Comparison of ENCODE assay signal across 27 mouse cellular contexts in genomic region chr6:91558565-91558964, GRCm38 (mm10). TPM values are rescaled to one million over a fixed set of nuclear protein-coding genes. Genes with fewer than 3 reads are reported as not detected.
A peak's percentile ranks its signal among the peaks of the same experiment; 100 is the strongest.
DNase-seq lines count a peak whose midpoint lies in the region; ATAC-seq lines count a peak whose summit lies in the region.
"Had no signal": no experiment of that assay in that cellular context is flagged by ENCODE, and none has a peak within 500 bp of the region (broad histone marks: within the 10 kb centered on the region; RNA-seq: fewer than 3 reads in every experiment).

No protein-coding gene starts in this region.

- peak; percentile 9 to 31 for DNase-seq in kidney, postnatal 4 days
- no peak for DNase-seq in lung, adult 18-20 months
- peak; percentile 37 for DNase-seq in Muller cell, postnatal 12 days (ENCODE audit: inconsistent ontology term)
- DNase-seq in embryonic facial prominence, embryonic 10.5 days (ENCODE audit: low spot score) = no peak
- DNase-seq: adrenal gland, adult 2 months; adrenal gland, postnatal 14 days; B cell, adult 2 months; cerebellum, adult 11 months; cerebellum, adult 2 months; cerebellum, adult 9-11 months; cerebellum, postnatal 25 days; embryo, embryonic 11 days; gastrocnemius, postnatal 10 days; gastrocnemius, postnatal 36 days; heart, adult 2 months; heart, postnatal 14 days; heart, postnatal 4 days had no signal

- no peak for ATAC-seq in kidney, embryonic 14.5 days (ENCODE audit: low FRiP score, low TSS enrichment)
- ATAC-seq in lung, embryonic 16.5 days (ENCODE audit: low read depth) = peak; percentile 67; the same call in 1 of the 2 replicates
- ATAC-seq: forebrain, embryonic 13.5 days; forebrain, embryonic 16.5 days; hindbrain, embryonic 16.5 days had no signal

- no peak overlapping the region for H3K4me3 ChIP-seq in kidney, embryonic 14.5 days (ENCODE audit: low read length)
- H3K4me3 ChIP-seq in lung, embryonic 16.5 days (ENCODE audit: low read length) = no peak overlapping the region
- no peak overlapping the region for H3K4me3 ChIP-seq in embryonic facial prominence, embryonic 10.5 days
- H3K4me3 ChIP-seq: forebrain, embryonic 10.5 days; forebrain, embryonic 13.5 days; heart, adult 2 months; heart, embryonic 10.5 days; heart, embryonic 13.5 days; hindbrain, embryonic 13.5 days had no signal

- H3K4me2 ChIP-seq in kidney, embryonic 14.5 days (replicated peaks; ENCODE audit: low read depth, low read length) = no peak overlapping the region
- no peak overlapping the region for H3K4me2 ChIP-seq in lung, embryonic 16.5 days (ENCODE audit: low read depth, low read length)
- H3K4me2 ChIP-seq: forebrain, embryonic 13.5 days; heart, embryonic 13.5 days; hindbrain, embryonic 13.5 days had no signal

- no peaks in the 10 kb centered on the region for H3K36me3 ChIP-seq in kidney, embryonic 14.5 days (ENCODE audit: control insufficient read depth, insufficient read depth, low read length)
- no peaks in the 10 kb centered on the region for H3K36me3 ChIP-seq in lung, embryonic 16.5 days (ENCODE audit: control insufficient read depth, insufficient read depth, low read length)
- no peaks in the 10 kb centered on the region for H3K36me3 ChIP-seq in embryonic facial prominence, embryonic 10.5 days (replicated peaks)
- H3K36me3 ChIP-seq: forebrain, embryonic 10.5 days; G1E; heart, embryonic 10.5 days; heart, embryonic 13.5 days; hindbrain, embryonic 13.5 days had no signal

- no peaks in the 10 kb centered on the region for H3K9me3 ChIP-seq in kidney, embryonic 14.5 days (ENCODE audit: control insufficient read depth, low read length)
- H3K9me3 ChIP-seq in lung, embryonic 16.5 days (ENCODE audit: control insufficient read depth, low read length) = no peaks in the 10 kb centered on the region
- no peaks in the 10 kb centered on the region for H3K9me3 ChIP-seq in embryonic facial prominence, embryonic 10.5 days
- H3K9me3 ChIP-seq: forebrain, embryonic 10.5 days; forebrain, embryonic 13.5 days; G1E; heart, embryonic 10.5 days; hindbrain, embryonic 13.5 days had no signal

- H3K9ac ChIP-seq in kidney, embryonic 14.5 days (ENCODE audit: low read depth, low read length) = no peak overlapping the region
- H3K9ac ChIP-seq in lung, embryonic 16.5 days (ENCODE audit: low read length) = no peak overlapping the region
- H3K9ac ChIP-seq: forebrain, embryonic 13.5 days; heart, embryonic 13.5 days; hindbrain, embryonic 13.5 days had no signal

- no peaks in the 10 kb centered on the region for H3K27me3 ChIP-seq in kidney, embryonic 14.5 days (ENCODE audit: control insufficient read depth, insufficient read depth, low read length)
- H3K27me3 ChIP-seq in lung, embryonic 16.5 days (ENCODE audit: control insufficient read depth, insufficient read depth, low read depth, low read length) = no peaks in the 10 kb centered on the region
- no peaks in the 10 kb centered on the region for H3K27me3 ChIP-seq in embryonic facial prominence, embryonic 10.5 days (replicated peaks; ENCODE audit: low read depth, poor library complexity, severe bottlenecking)
- H3K27me3 ChIP-seq: forebrain, embryonic 13.5 days; hindbrain, embryonic 13.5 days had no signal

- 51% methylated on average over 1 of the region's 1 CpGs for WGBS in kidney, embryonic 14.5 days
- 12% methylated on average over 1 of the region's 1 CpGs for WGBS in lung, embryonic 16.5 days
- WGBS in embryonic facial prominence, embryonic 10.5 days = 74% methylated on average over 1 of the region's 1 CpGs

- H3K27ac ChIP-seq in kidney, embryonic 14.5 days (ENCODE audit: low read depth, low read length) = no peak overlapping the region
- H3K27ac ChIP-seq in lung, embryonic 16.5 days (ENCODE audit: low read length) = no peak overlapping the region
- H3K27ac ChIP-seq in embryonic facial prominence, embryonic 10.5 days (replicated peaks) = no peak overlapping the region
- H3K27ac ChIP-seq: forebrain, embryonic 10.5 days; forebrain, embryonic 13.5 days; heart, adult 2 months; heart, embryonic 10.5 days; heart, embryonic 13.5 days had no signal

- no peaks in the 10 kb centered on the region for H3K4me1 ChIP-seq in kidney, embryonic 14.5 days (ENCODE audit: control insufficient read depth, insufficient read depth, low read length)
- H3K4me1 ChIP-seq in lung, embryonic 16.5 days (replicated peaks; ENCODE audit: control insufficient read depth, insufficient read depth, low read length) = peaks cover 9% of the 10 kb centered on the region
- H3K4me1 ChIP-seq in embryonic facial prominence, embryonic 10.5 days = no peaks in the 10 kb centered on the region
- H3K4me1 ChIP-seq: forebrain, embryonic 10.5 days had no signal

RNA-seq across cellular contexts. Expression of gene Lsm3, which starts 42.8 kb away (rescaled TPM):
- polyA plus RNA-seq in kidney, embryonic 14.5 days (2014; fragmentation: Nextera tagmentation; extraction: Ambion mirVana) = 332 and 459 TPM in 2 replicates
- 245 and 255 TPM in 2 replicates for polyA plus RNA-seq in lung, embryonic 16.5 days (2015; fragmentation: Nextera tagmentation; extraction: Ambion mirVana)
- polyA plus RNA-seq in embryonic facial prominence, embryonic 10.5 days (2016; fragmentation: Nextera tagmentation; extraction: Ambion mirVana) = 444 and 453 TPM in 2 replicates

RNA-seq across cellular contexts. Expression of gene Xpc, which starts 42.9 kb away (rescaled TPM):
- 15.8 and 25.4 TPM in 2 replicates for polyA plus RNA-seq in kidney, embryonic 14.5 days (2014; fragmentation: Nextera tagmentation; extraction: Ambion mirVana)
- polyA plus RNA-seq in lung, embryonic 16.5 days (2015; fragmentation: Nextera tagmentation; extraction: Ambion mirVana) = 17.9 and 18.9 TPM in 2 replicates
- polyA plus RNA-seq in embryonic facial prominence, embryonic 10.5 days (2016; fragmentation: Nextera tagmentation; extraction: Ambion mirVana) = 26.7 and 27.3 TPM in 2 replicates

Comparison
In these comparisons a context has a peak if more than half of its experiments do, and no peak if none do; other contexts are left out.
1. DNase-seq: peak in kidney, postnatal 4 days (2 of 2) and Muller cell, postnatal 12 days (single experiment); none in lung, adult 18-20 months (0 of 2) and embryonic facial prominence, embryonic 10.5 days (single experiment).